Mouse (Mus musculus): ENCODE results near the gene Pglyrp1. TPM values are rescaled to one million over a fixed set of nuclear protein-coding genes. Genes with fewer than 3 reads are reported as not detected.

Gene Pglyrp1
- polyA plus RNA-seq, 1 experiment from 2014 or later: 20.9 TPM

- peak; percentile 3 for DNase-seq (ENCODE audit: low spot score)
- Histone ChIP-seq H3K36me3 (ENCODE audit: control insufficient read depth, insufficient read depth, low read length) (no peaks in the 10 kb centered on the region), H3K9ac (ENCODE audit: low read length) (no peak overlapping the region), H3K27me3 (replicated peaks; ENCODE audit: control insufficient read depth, insufficient read depth, low read length) (no peaks in the 10 kb centered on the region), H3K27ac (ENCODE audit: low read depth, low read length) (no peak overlapping the region), H3K4me2 (ENCODE audit: low read length) (no peak overlapping the region), H3K4me3 (ENCODE audit: low read depth, low read length) (no peak overlapping the region), H3K9me3 (replicated peaks; ENCODE audit: control insufficient read depth, low read length) (no peaks in the 10 kb centered on the region), H3K4me1 (ENCODE audit: control insufficient read depth, insufficient read depth, low read length) (peaks cover 15% of the 10 kb centered on the region)
- WGBS: 44% methylated on average over 3 of the region's 3 CpGs
- no peak for ATAC-seq
Measured at GRCm38 (mm10) chr7:18917931-18918330, 46.8 kb downstream of the Pglyrp1 start.

GRCm38 (mm10) chr7:18921069-18921468, 49.9 kb downstream of the Pglyrp1 start:
- under 1% methylated on average over 12 of the region's 12 CpGs for WGBS
- H3K4me3 ChIP-seq (ENCODE audit: low read depth, low read length): no peak overlapping the region
- DNase-seq (ENCODE audit: low spot score): peak; percentile 61

GRCm38 (mm10) chr7:18922807-18923206, 51.7 kb downstream of the Pglyrp1 start:
- no peaks in the 10 kb centered on the region for H3K27me3 ChIP-seq (replicated peaks; ENCODE audit: control insufficient read depth, insufficient read depth, low read length)
- H3K4me3 ChIP-seq (ENCODE audit: low read depth, low read length): no peak overlapping the region
- 23% methylated on average over 5 of the region's 5 CpGs for WGBS
- DNase-seq (ENCODE audit: low spot score) (peak; percentile 86), ATAC-seq (peak; percentile 5; the same call in 1 of the 2 replicates)
- peaks cover 46% of the 10 kb centered on the region for H3K4me1 ChIP-seq (ENCODE audit: control insufficient read depth, insufficient read depth, low read length)
- H3K36me3 ChIP-seq (ENCODE audit: control insufficient read depth, insufficient read depth, low read length): no peaks in the 10 kb centered on the region
- peak overlapping the region; percentile 95 for H3K27ac ChIP-seq (ENCODE audit: low read depth, low read length)
- peak overlapping the region; percentile 37 for H3K4me2 ChIP-seq (ENCODE audit: low read length)
- H3K9me3 ChIP-seq (replicated peaks; ENCODE audit: control insufficient read depth, low read length): no peaks in the 10 kb centered on the region
- peak overlapping the region; percentile 41; the same call in 1 of the 2 replicates for H3K9ac ChIP-seq (ENCODE audit: low read length)

More at GRCm38 (mm10) chr7:18921069-18921468, 49.9 kb downstream of the Pglyrp1 start:
- H3K9ac ChIP-seq (ENCODE audit: low read length): peak overlapping the region; percentile 29; the same call in 1 of the 2 replicates
- H3K4me1 ChIP-seq (ENCODE audit: control insufficient read depth, insufficient read depth, low read length): peaks cover 35% of the 10 kb centered on the region
- peak overlapping the region; percentile 31 for H3K4me2 ChIP-seq (ENCODE audit: low read length)
- no peaks in the 10 kb centered on the region for H3K9me3 ChIP-seq (replicated peaks; ENCODE audit: control insufficient read depth, low read length)
- peak overlapping the region; percentile 55; the same call in 1 of the 2 replicates for H3K27ac ChIP-seq (ENCODE audit: low read depth, low read length)
- no peaks in the 10 kb centered on the region for H3K36me3 ChIP-seq (ENCODE audit: control insufficient read depth, insufficient read depth, low read length)
- peak; percentile 37; the same call in 1 of the 2 replicates for ATAC-seq
- no peaks in the 10 kb centered on the region for H3K27me3 ChIP-seq (replicated peaks; ENCODE audit: control insufficient read depth, insufficient read depth, low read length)

GRCm38 (mm10) chr7:18923267-18923666, 52.1 kb downstream of the Pglyrp1 start:
- peak overlapping the region; percentile 37 for H3K9ac ChIP-seq (ENCODE audit: low read length)
- peak overlapping the region; percentile 95 for H3K27ac ChIP-seq (ENCODE audit: low read depth, low read length)
- no peak overlapping the region for H3K4me3 ChIP-seq (ENCODE audit: low read depth, low read length)
- 66% methylated on average over 11 of the region's 11 CpGs for WGBS
- peak overlapping the region; percentile 37 for H3K4me2 ChIP-seq (ENCODE audit: low read length)
- no peaks in the 10 kb centered on the region for H3K27me3 ChIP-seq (replicated peaks; ENCODE audit: control insufficient read depth, insufficient read depth, low read length)
- no peak for DNase-seq (ENCODE audit: low spot score)
- no peaks in the 10 kb centered on the region for H3K9me3 ChIP-seq (replicated peaks; ENCODE audit: control insufficient read depth, low read length)
- H3K4me1 ChIP-seq (ENCODE audit: control insufficient read depth, insufficient read depth, low read length): peaks cover 50% of the 10 kb centered on the region
- no peak for ATAC-seq
- H3K36me3 ChIP-seq (ENCODE audit: control insufficient read depth, insufficient read depth, low read length): no peaks in the 10 kb centered on the region

GRCm38 (mm10) chr7:18923711-18924191, 52.6 kb downstream of the Pglyrp1 start:
- no peaks in the 10 kb centered on the region for H3K36me3 ChIP-seq (ENCODE audit: control insufficient read depth, insufficient read depth, low read length)
- no peaks in the 10 kb centered on the region for H3K27me3 ChIP-seq (replicated peaks; ENCODE audit: control insufficient read depth, insufficient read depth, low read length)
- peaks cover 50% of the 10 kb centered on the region for H3K4me1 ChIP-seq (ENCODE audit: control insufficient read depth, insufficient read depth, low read length)
- H3K9me3 ChIP-seq (replicated peaks; ENCODE audit: control insufficient read depth, low read length): no peaks in the 10 kb centered on the region
- H3K9ac ChIP-seq (ENCODE audit: low read length): peak overlapping the region; percentile 37
- WGBS: 22% methylated on average over 4 of the region's 4 CpGs
- H3K27ac ChIP-seq (ENCODE audit: low read depth, low read length): peak overlapping the region; percentile 95
- peak overlapping the region; percentile 37 for H3K4me2 ChIP-seq (ENCODE audit: low read length)
- H3K4me3 ChIP-seq (ENCODE audit: low read depth, low read length): no peak overlapping the region
- peak; percentile 76 for DNase-seq (ENCODE audit: low spot score)
- no peak for ATAC-seq

GRCm38 (mm10) chr7:18924321-18924720, 53.2 kb downstream of the Pglyrp1 start:
- H3K36me3 ChIP-seq (ENCODE audit: control insufficient read depth, insufficient read depth, low read length): no peaks in the 10 kb centered on the region
- H3K4me3 ChIP-seq (ENCODE audit: low read depth, low read length): no peak overlapping the region
- H3K27me3 ChIP-seq (replicated peaks; ENCODE audit: control insufficient read depth, insufficient read depth, low read length): no peaks in the 10 kb centered on the region
- 4% methylated on average over 8 of the region's 8 CpGs for WGBS
- H3K4me2 ChIP-seq (ENCODE audit: low read length): peak overlapping the region; percentile 37
- DNase-seq (ENCODE audit: low spot score) (peak; percentile 37), ATAC-seq (no peak)
- H3K4me1 ChIP-seq (ENCODE audit: control insufficient read depth, insufficient read depth, low read length): peaks cover 50% of the 10 kb centered on the region
- H3K27ac ChIP-seq (ENCODE audit: low read depth, low read length): peak overlapping the region; percentile 95
- H3K9ac ChIP-seq (ENCODE audit: low read length): 0 out of 2 replicates have a peak overlapping the region, but pooled peaks have one; percentile 13
- H3K9me3 ChIP-seq (replicated peaks; ENCODE audit: control insufficient read depth, low read length): no peaks in the 10 kb centered on the region

GRCm38 (mm10) chr7:18925162-18925938, 54.2 kb downstream of the Pglyrp1 start, which contains the start of gene Nova2:
Gene Nova2, plus strand, starts transcription at chr7:18925888.
- H3K4me1 ChIP-seq (ENCODE audit: control insufficient read depth, insufficient read depth, low read length): peaks cover 50% of the 10 kb centered on the region
- peak within 1 kb of the TSS; percentile 76 for H3K4me2 ChIP-seq (ENCODE audit: low read length)
- DNase-seq (ENCODE audit: low spot score) (peak; percentile 98), ATAC-seq (peak; percentile 85)
- H3K36me3 ChIP-seq (ENCODE audit: control insufficient read depth, insufficient read depth, low read length): no peaks in the 10 kb centered on the region
- H3K9me3 ChIP-seq (replicated peaks; ENCODE audit: control insufficient read depth, low read length): no peaks in the 10 kb centered on the region
- 0% methylated on average over 21 of the region's 45 CpGs for WGBS
- peak within 1 kb of the TSS; percentile 99 for H3K9ac ChIP-seq (ENCODE audit: low read length)
- H3K27me3 ChIP-seq (replicated peaks; ENCODE audit: control insufficient read depth, insufficient read depth, low read length): no peaks in the 10 kb centered on the region
- peak within 1 kb of the TSS; percentile 97 for H3K4me3 ChIP-seq (ENCODE audit: low read depth, low read length)
- peak within 1 kb of the TSS; percentile 95 for H3K27ac ChIP-seq (ENCODE audit: low read depth, low read length)

GRCm38 (mm10) chr7:18926041-18926790, 55.1 kb downstream of the Pglyrp1 start:
- H3K36me3 ChIP-seq (ENCODE audit: control insufficient read depth, insufficient read depth, low read length): no peaks in the 10 kb centered on the region
- ATAC-seq: peak; percentile 24
- H3K4me1 ChIP-seq (ENCODE audit: control insufficient read depth, insufficient read depth, low read length): peaks cover 45% of the 10 kb centered on the region
- H3K9ac ChIP-seq (ENCODE audit: low read length): peak overlapping the region; percentile 99
- peak overlapping the region; percentile 95 for H3K27ac ChIP-seq (ENCODE audit: low read depth, low read length)
- no peaks in the 10 kb centered on the region for H3K9me3 ChIP-seq (replicated peaks; ENCODE audit: control insufficient read depth, low read length)
- H3K4me2 ChIP-seq (ENCODE audit: low read length): peak overlapping the region; percentile 76
- WGBS: 2% methylated on average over 14 of the region's 42 CpGs
- DNase-seq (ENCODE audit: low spot score): peak; percentile 62
- peak overlapping the region; percentile 97 for H3K4me3 ChIP-seq (ENCODE audit: low read depth, low read length)
- no peaks in the 10 kb centered on the region for H3K27me3 ChIP-seq (replicated peaks; ENCODE audit: control insufficient read depth, insufficient read depth, low read length)
